Mouse (Mus musculus) left cerebral cortex, postnatal 10 days (tissue): ENCODE measurements around the gene Zdhhc13. TPM values are rescaled to one million over a fixed set of nuclear protein-coding genes. Genes with fewer than 3 reads are reported as not detected.

Experiments used
- DNase-seq, 2 experiments: peaks; one replicate each; pipeline ENCODE4 v3.0.0; 2021 to 2022; ENCODE audit warnings: low spot score in 2 of 2, mixed read lengths in 1 of 2; ENCODE audit errors: extremely low spot score in 1 of 2
- intact Hi-C: fragments of 180-260 bp; cut with DNase I; formaldehyde crosslinking; loops from one replicate; pipeline ENCODE4 v1.15.1; 2025
- total RNA-seq, 2 experiments: library from RNA; stranded (reverse); gene quantifications; 2 replicates each; pipeline ENCODE4 v1.2.3; 2021

Zdhhc13 gene
- total RNA-seq, 2 experiments from 2014 or later: 32.4 to 34.0 TPM

DNA sequence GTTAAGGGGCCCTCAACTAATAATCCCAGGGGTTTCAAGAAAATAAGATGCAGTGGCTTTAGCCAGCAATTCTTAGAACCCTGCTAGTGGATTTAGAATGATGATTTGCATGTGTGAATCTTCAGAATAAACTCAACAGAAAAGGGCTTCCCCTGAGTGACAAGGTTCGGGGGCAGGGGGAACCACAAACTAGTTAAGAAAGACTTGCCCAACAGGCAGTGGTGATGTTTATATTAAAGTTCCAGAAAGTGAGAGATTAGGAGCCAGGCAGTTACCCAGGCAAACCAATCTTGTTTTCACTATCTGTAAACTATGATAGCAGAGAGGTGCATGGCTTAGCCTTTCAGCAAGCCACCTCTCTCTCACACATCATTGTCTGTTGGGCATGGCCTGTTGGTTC, 43.9 kb downstream of the Zdhhc13 start:
- no peak for DNase-seq
- intact Hi-C loops: loop anchor here (5.0 kb wide), 1 partner anchor 45 kb away; no protein-coding TSS in a partner anchor

DNA sequence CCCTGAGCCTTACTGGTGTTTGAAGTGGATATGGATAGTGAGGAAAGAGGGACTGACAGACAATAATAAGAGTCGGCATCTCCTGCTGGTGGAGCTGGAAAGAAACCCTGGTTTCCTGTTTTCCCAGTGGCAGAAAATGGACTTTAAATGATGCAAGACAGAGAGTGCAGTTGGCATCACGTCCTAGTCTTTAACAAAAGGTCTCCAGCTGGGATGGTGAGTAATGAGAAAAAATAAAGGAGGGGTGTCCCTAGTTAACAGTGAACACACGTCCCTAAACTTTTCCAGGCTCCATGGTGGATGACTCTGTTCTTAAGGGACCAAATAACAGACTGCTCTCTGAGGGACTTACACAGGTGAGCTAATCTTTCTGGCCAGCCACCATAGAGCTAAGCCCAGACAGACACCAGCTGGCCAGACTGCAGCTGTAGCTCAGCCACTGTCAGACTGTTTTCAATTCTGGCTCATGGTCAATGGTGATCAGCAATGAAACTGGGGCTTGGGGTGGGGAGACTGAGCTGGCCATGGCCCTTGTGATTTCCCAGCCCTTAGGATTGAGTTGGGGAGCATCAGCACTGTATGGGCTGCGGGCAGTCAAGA, 45.7 kb downstream of the Zdhhc13 start:
- intact Hi-C loops: loop anchor here (5.0 kb wide), 1 partner anchor 43 kb away; no protein-coding TSS in a partner anchor
- DNase-seq: no peak

DNA sequence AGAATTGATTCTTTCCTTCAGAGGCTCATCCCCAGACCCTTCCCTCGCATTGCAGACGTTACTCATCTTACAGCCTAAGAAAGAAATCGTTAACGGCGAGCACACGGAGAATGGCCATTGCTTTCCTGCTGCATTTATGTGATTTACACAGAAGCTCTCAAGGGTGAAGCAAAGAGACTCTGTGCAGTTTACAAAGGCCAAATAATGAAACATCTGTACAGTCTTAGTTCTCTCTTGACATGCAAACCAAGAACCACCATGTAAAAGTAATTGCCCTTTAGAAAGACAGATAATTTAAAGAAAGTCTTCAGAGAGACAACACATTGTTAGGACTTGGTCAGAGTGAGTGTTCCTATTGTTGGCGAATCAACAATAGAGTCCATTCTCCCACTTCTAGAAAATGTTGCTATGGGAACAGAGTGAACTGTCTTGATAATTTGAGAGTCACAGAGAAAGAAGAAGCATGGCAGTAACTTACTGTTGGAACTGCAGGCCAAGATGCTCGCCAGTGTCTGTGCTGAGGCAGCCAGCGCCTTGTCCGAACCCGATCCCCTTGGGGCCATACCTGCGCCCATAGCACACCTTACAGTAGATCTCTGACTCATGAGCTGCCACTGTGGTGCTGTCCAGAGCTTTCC, 46.3 kb downstream of the Zdhhc13 start:
- no peak for DNase-seq
- intact Hi-C loops: loop anchor here (5.0 kb wide), 1 partner anchor 42 kb away; no protein-coding TSS in a partner anchor

DNA sequence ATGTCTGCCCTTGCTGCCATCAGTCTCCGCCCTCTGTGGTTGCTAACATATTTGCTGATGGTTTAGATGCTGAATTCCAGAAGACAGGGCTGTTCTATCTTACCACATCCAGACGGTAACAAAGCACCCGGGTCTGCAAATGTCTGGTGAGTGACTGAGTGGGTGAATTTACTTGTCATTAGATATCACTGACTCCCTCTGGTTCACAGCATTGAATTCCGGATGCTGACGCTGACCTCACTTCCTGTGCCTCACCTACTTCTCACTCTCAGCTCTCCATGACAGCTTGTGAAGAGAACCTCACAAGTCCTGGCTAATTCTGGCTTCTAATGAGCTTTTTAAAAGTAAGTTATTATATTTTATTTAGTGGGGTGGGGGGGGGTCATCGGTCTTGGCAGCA, 48.1 kb downstream of the Zdhhc13 start:
- DNase-seq: no peak
- intact Hi-C loops: no loop called here

DNA sequence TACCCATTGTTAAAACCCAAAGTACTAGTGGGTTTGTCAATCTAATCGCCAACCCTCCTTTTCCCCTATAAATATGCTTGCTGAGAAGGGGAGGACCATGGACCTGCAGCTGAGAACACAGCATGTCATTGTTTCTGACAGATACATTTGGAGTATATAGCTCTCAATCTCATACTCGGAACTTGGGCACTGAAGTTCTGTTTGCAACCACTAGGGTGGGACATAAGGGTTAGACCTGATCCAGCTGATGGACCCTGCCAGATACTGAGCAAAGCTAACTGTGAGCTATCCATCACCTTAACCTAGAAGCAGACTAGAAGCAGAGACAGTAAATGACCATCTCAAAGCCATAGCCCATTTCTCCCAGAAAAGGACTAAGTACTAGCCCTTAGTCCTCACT, 49.6 kb downstream of the Zdhhc13 start:
- intact Hi-C loops: no loop called here

DNA sequence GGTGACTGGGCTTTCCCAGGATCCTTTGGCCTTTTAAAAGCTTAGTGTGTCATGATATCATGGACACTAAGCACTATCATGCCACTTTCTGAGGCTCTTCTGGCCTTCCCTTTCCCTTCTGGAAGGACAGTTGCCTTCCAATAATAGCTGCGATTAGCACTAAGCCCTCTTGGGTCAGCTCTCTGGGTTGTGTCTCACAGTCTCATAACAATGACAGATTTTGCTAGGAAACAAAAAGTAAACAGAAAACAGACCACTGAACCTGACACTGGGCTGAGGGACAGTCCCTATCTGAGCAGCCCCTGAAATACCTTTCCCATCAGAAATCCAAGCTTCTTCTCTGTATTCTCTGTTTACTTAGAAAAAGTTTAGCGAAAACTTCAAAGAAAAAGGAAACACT, 51.7 kb downstream of the Zdhhc13 start:
- intact Hi-C loops: no loop called here
- no peak for DNase-seq

More for the DNA sequence above, 49.6 kb downstream of the Zdhhc13 start:
- DNase-seq: no peak

DNA sequence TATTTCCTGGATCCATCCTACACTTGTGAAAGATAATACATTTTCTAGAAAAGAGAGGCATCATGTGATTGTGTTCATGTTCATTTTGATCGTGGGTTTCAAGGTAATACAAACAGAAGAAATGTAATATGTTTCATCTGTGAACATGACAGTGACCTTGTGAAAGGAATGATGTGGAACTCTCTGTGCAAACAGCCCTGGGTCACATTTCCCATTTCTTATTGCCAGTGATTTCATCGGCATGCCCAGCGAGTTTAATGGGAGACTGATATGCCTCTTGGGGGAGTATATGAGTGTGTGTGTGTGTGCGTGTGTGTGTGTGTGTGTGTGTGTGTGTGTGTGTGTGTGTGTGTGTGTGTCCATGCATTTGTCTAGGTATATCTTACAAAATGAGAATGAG, 52.7 kb downstream of the Zdhhc13 start:
- DNase-seq: no peak
- intact Hi-C loops: no loop called here

DNA sequence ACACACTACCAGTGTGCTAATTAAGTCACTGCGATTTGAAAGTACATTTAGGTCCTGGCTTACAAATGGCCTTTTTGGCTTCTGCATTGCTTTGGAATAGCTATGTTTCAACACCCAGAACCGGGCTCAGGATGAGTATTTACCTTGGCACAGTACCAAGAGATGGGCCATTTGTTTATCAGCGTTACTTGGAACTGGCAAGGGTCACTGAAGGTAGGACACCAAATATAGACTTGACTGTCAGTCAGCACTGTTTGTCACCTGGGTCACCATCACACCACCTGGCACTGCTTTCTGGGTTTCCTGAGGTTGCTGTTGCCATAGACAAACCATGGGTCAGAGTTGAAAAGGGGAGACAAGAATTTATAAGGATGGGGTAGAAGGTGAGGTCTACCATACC, 53.5 kb downstream of the Zdhhc13 start:
- intact Hi-C loops: no loop called here
- no peak for DNase-seq

DNA sequence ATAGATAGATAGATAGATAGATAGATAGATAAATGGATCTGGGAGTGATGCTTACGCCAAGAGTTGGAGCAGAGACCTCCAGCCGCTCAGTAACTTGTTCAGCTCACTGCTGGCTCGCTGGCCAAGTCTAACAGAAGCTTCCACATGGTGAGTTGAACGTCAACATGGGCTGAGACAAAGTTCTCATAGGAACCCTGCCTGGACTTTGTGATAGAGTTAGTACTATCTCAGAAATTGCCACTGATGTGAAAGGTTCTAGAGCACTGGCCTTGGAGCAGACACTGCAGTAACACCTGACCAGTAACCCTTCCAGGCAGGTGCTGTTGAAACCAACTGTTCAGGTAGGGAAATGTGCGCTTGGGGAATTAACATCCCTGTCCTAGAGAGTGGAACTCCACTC, 54.7 kb downstream of the Zdhhc13 start:
- intact Hi-C loops: no loop called here
- no peak for DNase-seq

DNA sequence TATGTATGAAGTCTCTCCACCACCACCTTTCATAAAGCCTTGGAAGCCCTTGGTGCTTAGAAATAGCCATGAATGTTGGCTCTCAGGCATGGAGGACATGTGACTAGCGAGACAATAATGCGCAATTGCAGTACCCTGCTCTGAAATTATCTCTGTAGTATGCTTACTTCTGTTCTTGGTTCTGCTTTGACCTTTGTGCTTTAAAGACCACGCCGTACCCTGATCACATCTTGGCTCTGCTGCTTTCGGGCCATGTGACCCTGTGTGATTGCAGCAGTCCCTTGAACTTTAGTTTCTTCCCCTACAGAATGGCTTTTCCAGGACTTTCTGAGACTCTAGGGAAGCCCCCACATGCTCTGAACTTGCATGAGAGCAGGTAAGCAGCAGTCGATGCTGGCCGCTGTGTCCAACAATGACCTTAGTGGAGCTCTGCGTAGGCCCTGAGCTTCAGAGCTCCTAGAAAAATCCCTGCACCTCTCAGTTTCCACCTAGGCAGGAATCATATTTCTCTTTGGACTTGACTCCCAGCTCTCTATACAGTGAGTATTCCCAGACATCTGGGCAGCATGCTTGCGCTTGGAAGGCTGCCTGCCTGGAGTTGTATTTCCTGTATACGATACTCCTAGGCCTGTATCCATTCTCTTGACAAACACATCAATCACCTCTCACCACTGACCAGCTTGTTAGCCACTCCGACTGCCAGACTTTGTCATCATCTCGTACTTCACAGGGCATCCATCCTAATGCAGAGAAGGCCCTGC, 56.6 kb downstream of the Zdhhc13 start:
- intact Hi-C loops: no loop called here
- DNase-seq: no peak

DNA sequence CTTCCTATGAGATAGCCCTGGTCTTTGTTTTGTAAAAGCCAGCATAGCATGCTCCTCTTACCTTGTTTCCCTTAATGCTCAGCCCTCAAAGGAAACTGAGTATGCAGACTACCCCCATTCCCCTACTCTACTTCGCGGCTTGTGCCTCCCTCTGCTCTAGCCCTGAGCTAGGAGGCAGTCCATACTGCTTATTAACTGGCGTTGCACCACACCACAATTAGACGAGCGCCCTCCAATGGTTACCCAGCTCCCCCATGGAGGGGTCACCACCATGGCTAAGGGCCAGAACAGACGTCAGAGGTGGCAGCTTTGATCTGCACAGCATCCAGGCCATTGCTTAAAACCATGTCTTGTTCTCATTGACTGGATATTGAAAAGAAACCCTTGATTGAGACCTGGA, 58.0 kb downstream of the Zdhhc13 start:
- no peak for DNase-seq
- intact Hi-C loops: no loop called here

DNA sequence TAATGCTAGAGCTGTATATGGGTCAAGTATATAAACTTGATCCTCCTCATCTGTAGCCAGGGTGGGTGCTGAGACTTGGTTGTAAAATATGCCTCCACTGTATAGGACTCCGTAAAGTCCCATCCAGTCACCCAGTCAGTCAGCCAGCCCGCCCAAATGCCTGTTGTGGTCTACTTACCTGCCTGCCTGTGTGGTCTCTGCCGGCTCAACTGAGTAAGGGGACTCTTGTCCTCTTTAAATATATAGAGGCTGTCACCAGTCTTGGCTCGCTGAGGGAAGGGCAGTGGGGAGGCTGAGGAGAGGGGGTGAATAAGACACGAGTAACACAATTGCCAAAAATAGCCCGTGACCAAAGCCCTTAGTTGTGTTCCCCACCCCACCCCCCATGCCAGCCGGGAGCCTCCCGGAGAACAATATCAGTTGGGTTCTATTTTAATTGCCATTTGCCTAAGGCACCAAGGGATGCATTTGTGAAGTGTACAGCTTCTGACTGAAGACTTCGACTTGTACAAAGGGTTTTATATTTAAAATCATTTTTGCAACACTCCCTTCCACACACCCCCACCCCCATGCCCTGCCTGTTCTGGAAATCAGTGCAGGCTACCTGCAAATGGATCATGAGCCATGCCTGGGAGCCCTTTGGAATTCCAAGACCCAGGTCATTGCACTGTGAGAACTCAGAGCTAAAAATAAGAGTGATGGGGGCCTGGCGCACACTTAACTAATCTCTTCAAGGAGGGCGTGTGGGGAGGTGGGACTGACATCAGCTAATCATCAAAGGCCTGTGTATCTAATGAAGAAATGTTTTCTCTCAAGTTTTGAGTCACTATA, 59.2 kb downstream of the Zdhhc13 start, which contains the start of gene Csrp3:
Gene Csrp3, minus strand, starts transcription at position 214 of the 831 bp plus-strand sequence.
- intact Hi-C loops: no loop called here

DNA sequence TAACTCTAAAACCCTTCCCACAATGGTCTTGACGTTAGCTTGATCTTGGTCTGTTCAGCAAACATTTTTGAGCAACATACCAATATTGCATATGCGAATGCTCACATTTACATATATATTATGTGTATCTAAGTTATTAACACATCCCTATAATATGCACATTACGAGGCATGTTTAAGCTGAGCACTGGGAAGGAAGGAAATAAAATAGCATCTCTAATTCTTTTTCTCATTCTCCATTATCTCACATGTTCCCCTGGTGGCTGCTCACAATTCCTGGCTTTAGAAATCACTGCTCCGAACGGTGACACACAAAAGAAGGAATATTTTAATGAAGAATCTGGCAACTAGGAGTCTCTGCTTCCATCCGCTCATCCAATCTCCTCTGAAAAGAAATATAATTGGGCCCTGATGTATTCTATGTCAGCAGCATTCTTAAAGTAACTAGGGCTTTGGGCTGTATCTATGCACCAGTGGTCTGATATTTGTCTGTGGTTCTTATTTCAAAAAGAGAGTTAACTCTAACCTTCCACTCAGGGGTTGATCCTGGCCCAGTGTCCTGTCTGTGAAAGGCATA, 62.8 kb downstream of the Zdhhc13 start:
- intact Hi-C loops: no loop called here
- DNase-seq: no peak

More for the DNA sequence above, 59.2 kb downstream of the Zdhhc13 start, which contains the start of gene Csrp3:
- no peak for DNase-seq

DNA sequence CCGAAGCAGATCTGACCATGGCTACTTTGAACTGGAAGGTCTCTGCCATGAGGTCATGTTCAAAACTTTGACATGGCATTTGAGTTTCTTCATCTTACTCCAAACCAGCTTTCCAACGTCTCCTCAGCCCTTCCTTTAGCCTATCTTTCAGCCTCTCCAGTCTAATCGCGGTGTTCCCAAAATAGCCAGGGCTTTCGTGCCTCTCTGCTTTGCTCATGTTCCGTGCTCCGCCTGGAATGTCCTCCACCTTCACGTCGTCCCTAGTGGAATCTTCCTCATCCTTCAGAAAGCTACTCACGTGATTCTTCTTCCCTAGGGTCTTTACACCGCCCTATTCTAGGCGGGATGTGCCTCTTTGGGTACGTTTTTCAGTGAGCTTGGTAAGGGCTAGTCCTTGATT, 64.7 kb downstream of the Zdhhc13 start:
- intact Hi-C loops: no loop called here
- DNase-seq: no peak

DNA sequence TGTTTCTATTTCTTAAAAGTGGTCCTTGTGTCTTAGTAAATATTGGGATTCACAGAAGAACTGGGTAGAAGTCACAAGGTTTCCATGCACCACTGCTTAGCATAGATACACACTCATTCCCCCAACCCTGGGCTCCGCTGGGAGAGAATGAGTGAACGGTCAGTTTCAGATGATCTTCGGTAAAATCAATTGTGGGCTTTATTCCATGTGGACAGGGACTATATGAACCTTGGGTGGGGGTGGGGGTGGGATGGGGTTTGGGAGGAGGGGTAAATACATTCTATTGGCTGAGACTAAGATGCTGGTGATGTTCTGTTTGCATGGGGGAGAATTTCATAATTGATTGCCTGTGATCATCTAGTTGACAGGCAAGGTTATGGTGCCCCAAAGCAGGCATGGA, 66.7 kb downstream of the Zdhhc13 start:
- no peak for DNase-seq
- intact Hi-C loops: no loop called here

DNA sequence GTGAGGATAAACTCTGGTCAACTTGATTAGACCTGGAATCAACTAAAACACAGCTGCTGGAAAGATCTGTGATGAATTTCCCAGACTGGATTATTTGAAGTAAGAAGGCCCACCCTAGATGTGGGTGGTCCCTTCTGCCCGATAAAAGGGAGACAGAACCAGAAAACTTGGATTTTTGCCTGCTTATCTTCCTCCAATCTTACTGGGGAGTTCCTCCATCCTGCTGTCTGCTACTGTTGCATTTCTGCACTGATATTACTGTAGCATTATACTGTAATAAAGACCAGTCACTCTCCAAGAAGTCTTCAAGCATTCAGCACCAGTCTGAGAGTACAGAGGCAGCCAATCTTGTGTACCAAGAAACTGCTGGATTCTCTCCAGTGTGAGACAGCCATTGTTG, 69.5 kb downstream of the Zdhhc13 start:
- intact Hi-C loops: no loop called here
- DNase-seq: no peak

DNA sequence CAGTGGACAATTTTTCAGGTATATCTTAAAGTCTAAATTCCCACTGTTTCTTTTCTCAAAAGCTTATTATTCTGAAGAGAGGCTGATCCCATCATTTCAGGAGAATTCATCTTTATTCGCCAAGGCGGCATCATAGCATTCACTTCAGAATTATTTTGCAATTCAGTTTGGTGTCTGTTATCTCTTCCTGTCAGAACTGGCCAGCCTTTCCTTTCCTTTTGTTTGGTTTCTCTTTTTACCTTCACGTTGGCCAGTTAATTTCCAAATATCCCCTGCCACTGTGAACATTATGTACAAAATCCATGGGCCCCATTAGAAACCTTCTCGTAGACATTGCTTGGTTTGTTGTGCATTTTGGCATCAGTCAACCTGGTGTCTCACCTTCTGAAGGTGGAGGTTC, 70.6 kb downstream of the Zdhhc13 start:
- DNase-seq: no peak
- intact Hi-C loops: no loop called here

DNA sequence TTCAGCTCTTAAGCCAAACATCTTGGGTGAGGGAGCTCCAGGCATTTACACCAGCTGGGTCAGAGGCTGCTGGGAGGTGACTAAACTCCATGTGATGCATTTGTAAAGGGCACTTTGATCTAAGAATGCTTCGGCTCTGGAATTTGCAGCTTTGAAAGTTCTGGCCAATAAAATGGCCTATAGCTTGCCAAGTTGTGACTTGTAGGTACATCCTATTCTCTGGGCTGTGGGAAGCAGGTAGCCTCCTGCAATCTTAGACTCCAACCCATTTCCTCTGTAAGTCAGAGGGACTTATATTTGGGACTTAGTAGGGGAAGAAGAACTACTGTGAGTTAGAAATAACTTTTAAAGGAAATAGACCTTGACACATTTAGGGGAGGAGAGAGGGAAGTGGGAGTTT, 72.1 kb downstream of the Zdhhc13 start:
- intact Hi-C loops: no loop called here

DNA sequence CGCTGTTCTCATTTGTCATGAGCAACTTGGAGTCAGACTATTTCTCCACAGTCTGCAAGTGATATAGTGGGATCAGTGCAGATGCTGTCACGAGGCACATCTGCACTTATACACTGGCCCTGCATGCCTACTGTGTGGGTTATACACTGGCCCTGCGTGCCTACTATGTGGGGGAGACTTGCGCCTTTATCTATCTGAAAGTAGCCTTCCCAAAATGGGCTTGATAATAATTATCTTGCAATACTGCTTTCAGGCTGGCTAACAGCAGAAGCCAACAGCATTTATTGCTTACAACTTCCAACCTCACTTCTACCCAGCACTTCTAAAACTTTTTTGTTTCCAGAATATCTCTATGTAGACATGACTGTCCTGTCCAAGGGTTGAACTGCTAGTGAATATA, 73.0 kb downstream of the Zdhhc13 start:
- intact Hi-C loops: no loop called here
- DNase-seq: no peak

More for the DNA sequence above, 72.1 kb downstream of the Zdhhc13 start:
- DNase-seq: no peak
